Mouse (Mus musculus) adrenal gland, postnatal 10 days (tissue): ENCODE measurements at regions not wholly inside any gene's neighbourhood (a gene's known extent, or its start where the extent isn't known, plus 50 kb on each side); places are given as distances from the start of the nearest gene placed in this dataset.
"Not testable (repeated sequence)": the region's sequence is repeated elsewhere in the genome, so short reads cannot be mapped to it uniquely, and the experiment has no call there.

Source experiments
- DNase-seq: peaks from one replicate; pipeline ENCODE4 v3.0.0; 2021; ENCODE audit warnings: mixed read lengths

DNA sequence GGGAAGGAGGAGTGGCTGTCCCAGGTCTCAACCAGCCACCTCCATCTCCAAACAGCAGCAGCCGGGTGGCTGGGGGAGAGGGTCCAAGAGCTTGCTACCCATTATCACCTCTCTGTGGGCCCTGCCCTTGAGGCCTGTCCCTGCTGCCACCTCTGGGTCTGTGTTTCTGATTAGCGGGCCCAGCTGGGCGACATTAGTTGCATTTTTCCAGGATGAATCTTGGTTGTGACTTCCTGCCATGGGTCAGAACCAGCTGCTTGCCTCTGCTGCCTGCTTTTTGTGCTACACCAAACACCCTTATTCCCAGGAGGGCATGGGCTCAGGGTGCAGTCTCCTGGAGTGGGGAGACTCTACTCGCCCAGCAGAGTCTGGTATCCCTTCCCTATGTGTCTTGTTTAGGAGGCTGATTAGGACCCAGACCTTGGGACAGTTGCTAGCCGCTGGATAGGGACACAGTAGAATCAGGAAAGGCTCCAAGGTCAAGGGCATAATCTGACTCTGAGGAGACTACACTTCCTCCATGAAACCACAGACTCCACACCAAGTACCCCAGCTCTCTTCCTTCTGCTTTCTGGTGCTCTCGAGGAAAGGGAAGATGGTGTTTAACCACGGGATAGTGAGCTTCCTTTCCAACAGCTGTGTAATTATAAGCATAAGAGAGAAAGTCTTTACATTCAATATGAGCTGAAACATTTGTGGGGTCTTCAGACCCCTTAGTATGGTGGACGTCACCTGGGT, 278.4 kb downstream of the Cyp26b1 start:
- no peak for DNase-seq

DNA sequence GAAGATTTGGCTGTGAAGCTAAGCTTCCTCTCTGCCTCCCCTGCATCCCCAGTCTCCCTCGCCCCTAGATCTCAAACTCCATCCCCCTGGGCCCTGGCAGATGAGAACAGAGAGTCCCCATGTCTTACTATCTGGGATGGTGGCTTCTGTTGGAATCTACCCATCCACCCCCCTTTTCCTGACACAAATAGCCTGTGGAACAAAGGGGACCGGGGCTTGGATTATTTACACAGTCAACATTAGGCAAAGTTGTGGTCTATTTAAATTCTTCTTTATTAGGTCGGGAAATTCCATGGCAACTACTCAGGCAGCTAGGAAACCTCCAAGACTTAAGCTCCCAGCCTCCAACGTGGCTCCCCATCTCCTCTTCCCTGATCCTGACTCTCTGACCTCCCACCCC, 279.9 kb downstream of the Cyp26b1 start:
- no peak for DNase-seq

DNA sequence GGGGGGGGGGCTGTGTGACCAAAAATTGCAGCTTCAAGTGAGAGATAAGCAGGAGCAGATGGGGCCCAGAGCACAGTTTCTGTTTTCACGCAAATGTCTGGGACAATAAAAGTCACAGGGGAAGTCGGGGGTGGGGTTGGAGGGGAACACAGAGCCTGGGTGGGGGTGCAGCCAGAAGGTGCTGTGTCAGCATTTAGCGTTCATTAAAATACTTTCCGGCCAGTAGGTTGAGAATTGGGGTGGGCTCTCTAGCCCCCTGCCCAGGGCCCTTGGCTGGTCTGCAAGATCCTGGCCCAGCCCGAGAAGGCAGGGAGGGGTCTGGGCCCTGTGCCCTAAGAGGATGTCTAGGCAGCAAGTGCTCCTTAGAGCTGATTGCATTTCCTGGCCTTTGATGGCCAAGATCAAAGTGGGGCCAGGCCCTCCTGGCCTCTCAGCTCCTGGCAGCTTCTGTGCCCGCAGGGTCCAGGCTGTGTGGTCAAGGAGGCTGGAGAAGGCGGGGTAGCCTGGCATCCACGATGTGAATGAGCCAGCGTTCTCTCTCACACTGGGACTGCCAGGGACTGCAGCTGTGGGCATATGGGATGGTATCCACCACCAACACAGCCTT, 283.0 kb downstream of the Cyp26b1 start:
- no peak for DNase-seq

DNA sequence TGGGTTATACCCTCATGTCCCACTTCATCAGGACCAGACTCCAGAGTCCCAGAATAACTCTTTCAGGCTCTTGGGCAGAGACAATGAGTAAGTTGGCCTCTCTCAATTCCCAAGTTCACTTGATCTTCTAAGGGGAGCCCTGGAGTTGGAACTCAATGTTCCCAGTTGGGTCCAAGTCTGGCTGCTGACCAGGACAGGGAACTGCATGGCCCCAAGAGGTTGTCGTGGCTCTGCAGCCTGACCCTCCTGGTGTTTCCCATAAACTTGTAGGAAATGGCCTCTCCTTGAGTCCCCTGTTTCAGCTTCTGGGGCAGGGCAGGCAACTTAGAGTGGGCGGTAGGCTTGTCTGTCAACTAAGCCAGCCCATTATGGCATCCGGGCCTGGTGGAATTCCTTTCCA, 286.2 kb downstream of the Cyp26b1 start:
- DNase-seq: no peak

DNA sequence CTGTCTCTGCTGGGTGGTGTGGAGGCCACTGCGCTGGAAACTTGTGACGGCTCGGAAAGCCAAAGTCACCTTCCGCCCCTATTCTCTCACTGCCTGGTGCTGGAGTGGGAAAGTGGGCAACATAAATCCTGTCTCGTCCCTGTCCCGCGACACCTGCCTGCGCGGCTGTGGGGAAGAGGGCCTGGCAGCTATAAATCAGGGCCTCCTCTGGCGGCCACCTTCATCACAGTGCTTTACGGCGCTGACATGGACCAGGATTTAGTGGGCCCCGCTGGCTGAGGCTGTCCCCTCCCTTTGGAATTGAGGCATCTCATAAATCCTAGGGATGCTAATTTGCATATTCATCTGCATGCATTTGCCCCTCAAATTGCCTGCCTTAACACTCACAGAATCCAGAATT, 287.1 kb downstream of the Cyp26b1 start:
- DNase-seq: no peak

DNA sequence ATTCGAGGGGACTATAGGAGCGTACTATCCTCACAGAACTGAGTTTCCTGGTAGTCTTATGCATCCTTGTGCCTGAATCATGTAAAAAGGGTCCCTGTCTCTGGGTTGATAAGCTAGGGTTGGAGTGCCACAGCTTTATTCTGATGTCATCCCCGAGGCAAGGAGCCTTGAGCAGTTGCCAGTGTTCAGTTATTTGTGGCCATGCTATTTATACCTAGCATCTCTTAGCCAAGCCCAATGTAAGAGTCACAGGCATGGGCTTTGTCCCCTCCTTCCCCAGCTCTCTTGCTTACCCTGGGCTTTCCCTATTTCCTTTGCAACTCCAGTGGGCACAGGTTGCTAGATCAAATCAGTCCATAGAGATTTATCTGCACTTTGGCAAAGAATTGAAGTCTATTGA, 288.6 kb downstream of the Cyp26b1 start:
- DNase-seq: no peak

DNA sequence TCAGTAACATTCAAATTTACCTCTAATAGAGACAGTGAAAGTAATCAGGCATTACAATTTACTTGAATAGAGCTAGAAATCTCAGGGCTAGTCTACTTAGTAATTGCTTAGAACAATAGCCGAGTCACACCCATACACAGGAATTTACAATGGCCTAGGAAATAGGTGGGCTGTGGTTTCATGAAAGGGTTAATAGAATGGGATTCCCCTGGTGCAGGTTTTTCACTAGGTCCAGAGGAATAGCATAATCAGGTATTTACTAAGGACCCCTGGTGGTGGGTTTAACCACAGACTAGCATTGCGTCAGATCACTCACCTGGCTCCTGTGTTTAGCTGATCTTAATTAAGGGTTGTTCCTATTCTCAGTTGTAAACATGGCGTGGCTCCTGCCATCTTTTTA, 290.8 kb downstream of the Cyp26b1 start:
- not testable (repeated sequence) for DNase-seq

DNA sequence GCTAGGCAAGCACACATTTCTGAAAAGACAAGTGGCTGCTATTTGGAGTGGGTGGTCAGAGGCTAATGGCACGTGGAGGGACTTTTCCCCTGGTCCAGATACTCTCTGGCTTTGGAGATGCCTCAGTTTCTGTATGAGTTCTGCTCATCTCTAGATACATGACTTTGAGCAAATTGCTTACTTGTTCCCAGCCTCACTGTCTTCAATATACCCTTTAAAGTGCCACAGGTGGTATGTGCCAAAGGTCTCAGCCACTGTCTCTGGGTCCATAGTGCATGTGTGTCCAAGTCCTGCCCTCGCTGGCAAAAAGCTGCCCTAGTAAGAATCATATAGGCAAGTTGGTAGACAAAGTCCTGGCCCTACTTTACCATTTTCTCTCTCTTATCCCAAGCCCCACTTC, 291.5 kb downstream of the Dysf start:
- no peak for DNase-seq

DNA sequence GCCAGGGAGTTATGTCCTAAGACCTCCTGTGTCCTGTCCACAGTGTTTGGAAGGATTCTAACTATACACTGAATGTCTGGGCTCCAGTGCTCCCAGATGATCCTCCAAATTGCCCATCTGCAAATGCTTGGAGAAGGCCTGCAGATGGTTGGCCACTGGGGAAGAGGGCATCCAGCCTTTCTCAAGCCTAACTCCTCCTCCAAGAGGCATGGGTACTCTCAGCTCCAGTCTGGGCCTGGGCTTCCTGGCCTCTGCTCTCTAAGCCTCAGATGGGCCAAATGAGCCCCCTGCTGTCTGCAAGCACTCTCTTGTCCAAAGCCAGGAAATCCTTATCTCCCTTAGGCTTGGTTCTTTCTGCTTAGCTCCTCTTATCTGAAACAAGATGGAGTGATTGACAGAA, 290.8 kb downstream of the Dysf start:
- DNase-seq: no peak

DNA sequence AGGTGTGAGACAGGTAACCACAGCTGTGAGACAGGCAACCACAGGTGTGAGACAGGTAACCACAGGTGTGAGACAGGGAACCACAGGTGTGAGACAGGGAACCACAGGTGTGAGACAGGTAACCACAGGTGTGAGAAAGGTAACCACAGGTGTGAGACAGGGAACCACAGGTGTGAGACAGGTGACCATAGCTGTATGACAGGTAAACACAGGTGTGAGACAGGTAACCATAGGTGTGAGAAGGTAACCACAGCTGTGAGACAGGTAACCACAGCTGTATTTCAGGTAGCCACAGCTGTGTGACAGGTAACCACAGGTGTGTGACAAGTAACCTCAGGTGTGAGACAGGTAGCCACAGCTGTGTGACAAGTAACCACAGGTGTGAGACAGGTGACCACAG, 265.5 kb downstream of the Dysf start:
- not testable (repeated sequence) for DNase-seq

DNA sequence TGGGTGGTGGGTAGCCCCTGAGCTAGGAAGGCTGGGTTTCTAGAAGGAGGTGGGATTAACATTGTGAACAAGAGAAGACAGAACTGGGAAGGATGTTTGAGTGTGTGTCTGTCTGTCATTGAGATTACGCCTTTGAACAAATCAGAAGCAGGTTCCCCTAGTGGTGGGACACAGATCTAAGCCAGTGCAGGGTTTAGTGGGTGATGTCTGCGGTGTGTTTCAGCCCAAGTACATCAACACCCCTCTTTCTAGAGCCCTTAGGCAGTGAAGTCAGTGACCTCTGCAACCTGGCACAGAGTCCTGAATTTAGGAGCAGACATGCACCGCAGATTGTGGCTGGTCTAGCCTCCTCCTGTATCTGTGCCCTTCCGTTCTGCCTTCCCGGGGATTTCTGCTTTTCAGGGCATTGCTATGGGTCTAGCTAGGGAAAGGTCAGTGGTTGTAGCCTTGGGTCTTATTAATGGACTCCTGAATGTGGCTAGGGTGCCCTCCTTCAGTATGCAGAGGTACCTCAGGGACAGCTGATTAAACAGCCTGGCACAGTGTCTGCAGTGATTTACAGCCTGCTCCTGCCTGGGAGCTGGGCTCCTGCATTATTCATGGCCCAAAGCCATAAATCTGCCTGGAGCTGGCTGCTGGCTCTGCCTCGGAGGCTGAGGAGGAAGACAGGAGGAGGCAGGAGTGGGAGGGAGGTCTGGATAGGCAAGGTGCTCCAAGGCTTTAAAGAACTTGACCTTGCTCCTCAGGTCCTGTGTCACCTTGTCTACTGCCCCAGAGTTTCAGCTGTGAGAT, 264.3 kb downstream of the Dysf start:
- DNase-seq: peak; percentile 86

DNA sequence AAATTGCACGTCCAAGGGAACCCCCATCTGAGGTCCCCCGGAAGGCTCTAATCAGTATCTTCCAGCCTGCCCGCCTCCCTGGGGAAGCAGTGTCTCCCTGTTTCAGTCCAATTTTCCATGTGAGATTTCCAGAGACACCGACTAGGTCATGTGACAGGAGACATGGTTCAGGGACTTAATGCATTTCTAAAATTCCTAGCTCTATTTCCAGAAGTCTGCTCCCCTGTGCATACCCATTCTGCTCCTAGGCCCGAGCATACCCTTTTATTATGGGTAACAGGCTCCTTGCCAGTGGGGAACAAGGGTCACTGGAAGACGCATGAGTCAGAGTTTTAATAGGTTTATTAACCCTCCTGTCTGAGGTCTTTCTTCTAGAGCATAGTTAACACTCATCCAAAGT, 263.6 kb downstream of the Dysf start:
- no peak for DNase-seq

DNA sequence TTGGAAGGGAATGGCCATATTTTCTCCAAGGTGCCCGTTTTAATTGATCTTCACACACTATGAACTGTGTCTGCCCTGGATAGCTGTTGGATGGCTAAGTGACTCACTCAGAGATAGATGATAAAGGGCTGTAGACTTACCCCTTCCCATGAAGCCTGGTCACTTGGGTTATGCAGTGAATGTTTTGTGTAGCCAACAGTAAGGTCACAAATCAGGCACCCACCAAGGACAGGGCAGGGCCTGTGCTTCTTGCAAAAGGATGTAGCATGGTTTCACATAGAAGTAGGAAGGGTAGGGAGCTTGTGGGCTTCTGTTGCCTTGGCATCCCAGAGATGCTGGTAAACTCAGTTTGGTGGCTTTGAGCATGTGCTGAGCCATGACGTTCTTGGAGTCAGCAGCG, 263.1 kb downstream of the Dysf start:
- no peak for DNase-seq

DNA sequence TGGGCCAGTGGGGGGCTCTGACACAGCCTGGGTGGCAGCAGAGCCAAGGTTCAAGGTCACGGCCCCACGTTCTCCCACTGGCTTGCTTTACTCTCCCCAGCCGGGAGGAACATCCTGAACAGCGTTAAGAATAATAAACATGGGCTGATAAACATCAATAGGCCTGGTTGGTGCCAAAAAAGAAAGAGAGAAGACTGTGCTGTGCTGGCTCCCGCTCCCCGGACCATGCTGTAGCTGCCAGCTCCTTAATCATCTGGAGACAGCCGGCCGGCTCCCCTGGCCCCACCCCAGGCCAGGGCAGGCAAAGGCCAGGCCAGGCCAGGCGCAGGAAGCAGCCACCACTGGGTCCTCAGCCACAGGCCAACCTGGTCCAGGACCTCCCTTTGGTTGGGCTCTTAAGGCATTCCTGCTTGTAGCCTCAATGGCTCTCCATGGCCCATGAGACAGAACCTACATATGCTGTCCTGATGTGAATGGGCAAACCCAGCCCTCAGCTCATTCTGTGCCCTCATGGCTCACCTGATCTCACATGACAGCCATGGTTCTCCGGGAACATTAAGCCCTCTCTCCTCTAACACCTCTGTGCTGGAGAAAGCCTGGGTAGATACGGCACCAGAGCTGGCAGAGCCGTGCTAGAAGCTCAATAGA, 262.3 kb downstream of the Dysf start:
- DNase-seq: peak; percentile 68

DNA sequence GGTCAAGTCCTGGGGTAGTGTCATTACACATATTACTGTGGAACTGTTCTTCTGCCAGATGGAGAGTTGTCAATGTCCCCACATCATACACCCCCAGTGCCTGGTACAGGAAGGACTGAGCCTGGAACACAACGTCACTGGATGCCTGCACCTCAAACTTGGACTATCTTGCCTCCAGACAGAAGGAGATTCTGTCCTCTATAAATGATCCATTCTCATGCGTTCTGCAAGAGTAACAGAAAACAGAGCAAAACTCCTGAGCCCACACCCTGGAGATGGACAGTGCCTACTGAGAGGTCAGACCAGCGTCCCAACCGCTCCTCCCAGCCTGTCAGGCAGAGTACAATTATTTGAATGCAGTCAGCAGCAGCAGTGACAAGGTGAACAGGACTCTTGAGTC, 261.1 kb downstream of the Dysf start:
- no peak for DNase-seq

DNA sequence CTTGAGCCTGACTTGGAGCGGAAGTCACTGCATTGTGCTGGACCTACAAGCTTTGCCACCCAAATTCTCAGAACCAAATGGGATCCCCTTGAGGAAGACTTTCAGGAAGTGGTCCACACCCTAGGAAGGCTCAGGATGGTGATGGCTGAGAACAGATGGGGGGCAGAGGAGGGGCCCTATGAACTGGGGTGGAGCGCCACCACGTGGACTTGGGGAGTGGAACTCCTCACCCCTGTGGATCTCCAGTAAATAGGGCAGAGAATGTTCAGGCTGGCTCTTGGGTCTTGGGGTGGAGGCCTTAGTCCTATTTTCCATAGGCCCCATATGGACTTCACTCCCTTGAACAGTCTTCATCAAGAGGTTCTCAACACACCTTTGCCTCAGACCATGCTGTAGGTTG, 260.6 kb downstream of the Dysf start:
- DNase-seq: no peak

DNA sequence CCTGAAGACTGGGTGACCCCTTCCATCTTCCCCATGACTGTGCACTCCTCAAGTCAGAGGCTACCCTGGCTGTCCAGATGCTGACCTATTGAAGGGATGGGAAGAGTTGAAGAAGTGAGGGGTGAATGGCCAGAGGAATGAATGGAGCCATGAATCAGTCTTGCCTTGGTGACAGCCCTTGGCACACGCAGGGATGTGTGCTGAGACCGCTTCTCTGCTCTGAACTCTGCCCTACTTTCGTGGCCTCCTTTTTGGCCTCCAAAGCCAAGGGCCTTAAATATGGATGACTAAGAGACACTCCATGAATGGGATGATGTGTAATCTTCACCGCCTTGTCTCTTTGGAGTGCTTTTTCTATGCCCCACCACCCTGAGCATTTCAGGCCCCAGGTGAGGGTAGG, 259.7 kb downstream of the Dysf start:
- peak; percentile 43 for DNase-seq

DNA sequence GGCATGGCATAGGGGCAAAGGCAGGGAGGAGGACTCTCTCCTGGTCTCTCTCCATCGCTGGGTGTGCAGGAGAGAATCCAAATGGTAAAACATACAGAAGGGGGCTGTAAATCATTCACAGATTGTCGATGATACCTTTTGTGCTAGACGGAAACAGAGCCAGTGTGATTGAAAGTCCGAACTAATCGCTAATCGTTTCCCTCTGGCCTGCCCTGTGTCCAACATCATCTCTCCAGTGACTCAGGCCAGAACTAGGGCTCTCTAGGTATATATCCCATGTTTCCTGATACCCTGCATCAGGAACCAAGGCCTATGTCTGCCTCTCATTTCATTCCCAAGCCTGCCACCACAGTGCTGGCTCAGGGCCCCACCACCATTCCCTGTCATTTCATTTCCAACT, 259.1 kb downstream of the Dysf start:
- no peak for DNase-seq

DNA sequence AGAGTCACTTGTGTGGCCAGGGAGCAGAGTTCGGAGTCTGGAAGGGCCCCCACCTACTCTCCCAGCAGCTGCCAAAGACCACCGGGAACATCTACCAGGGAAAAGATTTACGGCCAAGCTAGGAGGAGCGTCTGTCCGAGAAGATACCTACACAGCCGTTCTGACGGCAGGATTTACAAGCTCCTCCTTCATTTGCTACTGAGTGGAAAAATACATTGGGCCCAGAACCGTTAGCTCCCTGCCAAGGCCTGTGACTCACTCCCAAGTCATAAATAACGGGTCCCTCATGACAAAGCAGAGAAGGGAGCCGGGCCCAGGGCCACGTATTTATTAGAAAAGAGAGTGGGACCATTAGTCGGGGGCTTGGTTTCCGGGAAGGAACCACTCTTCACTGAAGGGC, 258.3 kb downstream of the Dysf start:
- peak; percentile 82 for DNase-seq

DNA sequence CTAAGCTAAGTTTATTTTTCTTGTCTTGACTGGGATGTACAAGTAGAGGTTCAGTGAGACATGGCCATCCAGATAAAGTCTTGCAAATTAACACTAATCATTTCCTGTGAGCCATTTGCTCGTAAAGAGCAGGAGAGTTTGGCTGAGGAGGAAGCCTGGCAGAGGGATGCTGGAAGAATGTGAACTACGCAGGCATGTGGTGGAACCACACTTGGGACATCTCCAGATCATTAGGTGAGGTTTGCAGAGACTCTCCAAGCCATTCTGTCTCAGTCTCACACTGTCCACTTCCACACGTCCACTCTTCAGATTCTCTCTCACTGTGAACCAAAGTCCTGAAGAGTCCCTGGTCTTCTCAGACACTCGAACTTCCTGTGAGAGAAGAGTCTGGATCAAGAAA, 256.3 kb downstream of the Dysf start:
- no peak for DNase-seq

DNA sequence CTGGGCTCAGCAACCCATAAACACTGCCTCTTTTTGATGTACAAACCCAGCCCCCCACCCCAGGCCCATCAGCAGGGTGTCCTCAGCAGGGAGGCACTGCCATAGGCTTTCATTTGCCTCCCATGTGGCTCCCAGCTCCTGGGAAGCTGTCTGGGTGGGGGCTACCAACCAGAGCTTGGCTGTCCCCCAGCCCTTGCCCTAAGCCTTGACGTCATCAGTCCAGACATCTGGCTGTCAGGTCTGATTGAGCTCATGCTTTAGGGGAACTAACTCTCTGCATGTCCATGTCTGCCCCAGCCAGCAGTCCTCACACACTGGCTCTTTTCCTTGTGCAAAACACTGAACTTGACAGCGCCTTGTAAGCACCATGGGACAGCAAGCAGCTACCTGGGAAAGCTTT, 255.3 kb downstream of the Dysf start:
- DNase-seq: no peak

DNA sequence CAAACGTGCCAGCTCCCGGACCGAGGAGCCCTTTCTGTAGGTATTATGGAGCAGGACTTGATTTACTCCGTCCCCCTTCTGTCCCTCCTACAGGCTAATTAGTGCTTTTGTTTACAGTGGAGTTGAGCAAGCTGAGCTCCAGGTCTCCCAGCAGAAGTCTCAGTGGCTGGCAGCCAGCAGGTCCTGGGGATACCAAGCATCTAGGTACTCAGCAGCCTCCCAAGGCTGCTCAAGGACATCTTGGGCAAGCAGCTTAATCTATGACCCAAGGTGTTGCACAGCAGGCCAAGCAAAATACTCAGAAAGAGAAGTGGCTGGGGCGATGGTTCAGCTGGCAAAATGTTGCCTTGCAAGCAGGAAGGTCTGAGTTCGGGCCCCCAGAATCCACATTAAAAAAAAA, 254.4 kb downstream of the Dysf start:
- DNase-seq: no peak

DNA sequence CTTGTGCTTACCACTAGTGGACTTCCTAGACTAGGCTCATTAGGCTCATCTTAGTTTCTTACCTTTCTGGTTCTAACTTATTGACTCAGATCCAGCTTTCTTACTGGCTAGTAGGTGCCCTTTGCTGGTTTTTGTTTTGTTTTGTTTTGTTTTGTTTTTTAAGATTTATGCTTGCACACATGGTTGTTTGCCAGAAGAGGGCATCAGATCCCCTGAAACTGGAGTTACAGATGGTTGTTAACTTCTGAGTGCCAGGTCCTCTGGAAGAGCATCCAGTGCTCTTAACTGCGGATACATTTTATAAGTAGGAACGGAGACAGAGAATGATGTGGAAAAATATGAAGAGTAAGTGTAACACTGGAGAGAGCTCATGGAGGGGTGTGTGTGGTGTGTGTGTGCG, 253.1 kb downstream of the Dysf start:
- no peak for DNase-seq
